Mouse (Mus musculus): Measurements from ENCODE around the gene Csn1s2b.
"Not testable (repeated sequence)": the region's sequence is repeated elsewhere in the genome, so short reads cannot be mapped to it uniquely, and the experiment has no call there.

Gene Csn1s2b

DNA sequence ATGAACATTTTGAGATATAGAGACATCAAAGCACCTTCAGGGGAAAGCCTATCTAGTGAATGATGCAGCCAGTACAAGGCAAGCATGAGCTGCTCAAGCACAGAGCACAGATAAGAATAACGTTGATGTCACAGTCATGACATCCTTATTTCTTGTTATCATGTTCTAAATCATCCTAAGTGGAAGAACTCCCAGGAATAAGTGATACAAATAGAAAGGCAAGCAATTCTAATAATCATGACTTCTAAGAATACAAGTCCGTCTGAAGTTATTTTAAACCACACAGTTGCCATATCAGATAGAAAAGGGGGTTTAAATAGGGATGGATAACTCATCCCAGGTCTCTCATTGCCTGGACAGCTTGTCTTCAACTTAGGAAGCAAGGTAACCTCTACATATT, at the start of gene Csn1s2b:
Gene Csn1s2b, plus strand, starts transcription at position 301 of the 400 bp plus-strand sequence.
- no peak for DNase-seq

DNA sequence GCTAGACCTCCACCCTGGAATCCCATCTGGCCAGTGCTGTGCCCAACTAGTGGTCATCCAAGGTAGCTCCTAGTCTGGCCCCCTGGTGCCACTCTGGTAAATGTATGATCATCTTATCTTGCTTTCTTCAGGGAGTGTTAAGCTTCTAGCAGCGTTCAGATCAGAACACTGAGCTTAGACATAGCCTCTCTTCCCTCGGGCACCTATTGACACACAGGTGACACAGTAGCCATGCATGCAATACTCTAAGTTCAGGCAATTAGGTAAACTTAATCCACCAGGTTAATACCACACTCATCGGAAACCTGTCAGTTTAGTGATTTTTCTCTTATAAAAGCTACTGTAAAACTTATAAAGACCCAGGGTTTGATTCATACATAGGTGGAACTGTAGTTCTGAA, 43.3 kb upstream of the Csn1s2b start:
- DNase-seq = no peak

DNA sequence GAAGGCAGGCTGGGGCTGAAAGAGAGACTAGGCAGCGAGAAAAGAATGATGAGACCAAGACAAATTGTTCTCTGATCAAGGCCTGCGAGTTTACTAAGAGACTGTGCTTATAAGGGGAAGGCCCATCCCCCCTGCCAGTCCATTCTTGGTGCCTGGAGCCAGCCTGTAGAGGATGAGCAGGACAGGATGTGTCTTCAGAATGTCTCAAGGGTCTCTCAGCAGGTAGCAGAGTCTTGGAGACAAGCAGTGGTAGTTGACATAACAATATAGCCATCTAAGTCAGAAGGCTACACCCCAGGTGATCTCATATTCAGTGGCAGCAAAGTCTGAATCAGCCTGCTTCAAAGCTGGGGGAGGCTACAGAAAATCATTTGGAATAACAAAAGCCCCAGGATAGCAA, 35.7 kb upstream of the Csn1s2b start:
- not testable (repeated sequence) for DNase-seq

DNA sequence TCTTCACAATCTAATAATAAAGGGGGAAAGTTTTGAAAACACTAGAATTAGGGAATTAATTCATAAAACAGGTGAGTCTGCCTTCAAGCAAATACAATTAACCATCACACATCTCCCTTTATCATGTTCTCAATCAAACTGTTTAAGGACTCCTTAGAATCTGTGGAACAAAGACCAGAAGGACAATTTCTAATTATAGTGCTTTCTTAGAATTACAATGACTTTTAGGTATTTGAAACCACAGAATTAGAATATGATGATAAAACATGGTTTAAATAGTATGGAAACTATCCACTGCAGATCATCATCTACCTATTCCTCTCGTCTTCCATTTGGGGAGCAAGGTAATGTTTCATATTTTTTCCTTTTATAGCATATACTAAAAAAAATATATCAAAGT, 33.6 kb upstream of the Csn1s2b start, which contains the start of gene Csn1s2a:
Gene Csn1s2a, plus strand, starts transcription at position 301 of the 400 bp plus-strand sequence.
- no peak for DNase-seq

DNA sequence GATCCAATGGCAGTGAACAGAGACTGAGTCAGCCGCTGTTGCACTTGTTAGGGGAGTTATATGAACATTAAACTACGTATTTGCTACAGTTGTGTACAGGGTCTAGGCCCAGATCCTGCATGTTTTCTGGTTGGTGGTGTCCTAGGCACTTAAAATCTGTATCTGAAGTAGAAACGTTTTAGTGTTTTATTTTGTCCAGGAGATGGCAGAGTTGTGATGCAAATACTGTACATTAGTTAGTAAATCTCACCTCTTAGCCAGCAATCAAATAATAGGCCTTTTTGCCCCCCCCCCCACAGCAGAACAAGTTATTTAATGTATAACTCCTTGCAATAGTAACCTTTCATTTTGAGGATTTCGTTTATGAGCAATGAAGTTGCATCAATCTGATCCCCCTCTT, 25.2 kb upstream of the Csn1s2b start:
- no peak for DNase-seq

DNA sequence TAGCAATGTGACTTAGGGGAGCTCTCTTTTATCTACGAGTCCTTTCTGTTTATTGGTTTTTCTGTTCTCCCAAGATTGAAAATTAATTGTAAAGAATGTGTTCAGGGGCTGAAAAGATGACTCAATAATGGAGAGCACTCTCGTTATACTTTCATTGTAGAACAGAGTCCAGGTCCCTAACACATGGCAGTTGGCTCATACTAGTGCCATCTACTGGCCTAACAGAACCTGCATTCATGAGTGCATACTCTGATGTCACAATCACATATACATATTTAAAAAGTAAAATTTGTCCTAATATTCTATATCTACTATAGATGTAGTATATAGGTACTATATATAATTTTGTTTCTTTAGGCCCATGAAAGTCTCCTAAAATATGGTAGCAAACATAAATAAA, 1.4 kb downstream of the Csn1s2b start:
- no peak for DNase-seq

DNA sequence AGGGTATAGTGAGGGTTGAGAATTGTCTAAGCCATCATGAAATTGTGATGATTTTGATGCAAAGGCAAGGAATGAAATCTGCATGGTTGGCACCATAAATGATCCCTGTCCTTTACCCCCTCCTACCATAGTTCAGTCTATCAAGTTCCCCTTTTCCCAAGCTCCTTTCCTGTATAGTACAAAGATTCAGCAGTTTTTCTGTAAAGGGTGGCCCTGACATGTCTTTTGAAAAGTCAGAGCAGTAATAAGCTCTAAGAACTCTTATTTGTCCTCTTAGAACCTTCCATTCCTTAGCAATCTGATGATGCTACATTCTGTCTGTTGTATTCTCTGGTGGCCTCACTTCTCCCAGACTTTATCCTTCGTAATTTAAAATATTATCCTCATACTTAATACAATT, 17.5 kb downstream of the Csn1s2b start, which contains the start of gene Prr27:
Gene Prr27, plus strand, starts transcription at position 301 of the 400 bp plus-strand sequence.
- DNase-seq = no peak

DNA sequence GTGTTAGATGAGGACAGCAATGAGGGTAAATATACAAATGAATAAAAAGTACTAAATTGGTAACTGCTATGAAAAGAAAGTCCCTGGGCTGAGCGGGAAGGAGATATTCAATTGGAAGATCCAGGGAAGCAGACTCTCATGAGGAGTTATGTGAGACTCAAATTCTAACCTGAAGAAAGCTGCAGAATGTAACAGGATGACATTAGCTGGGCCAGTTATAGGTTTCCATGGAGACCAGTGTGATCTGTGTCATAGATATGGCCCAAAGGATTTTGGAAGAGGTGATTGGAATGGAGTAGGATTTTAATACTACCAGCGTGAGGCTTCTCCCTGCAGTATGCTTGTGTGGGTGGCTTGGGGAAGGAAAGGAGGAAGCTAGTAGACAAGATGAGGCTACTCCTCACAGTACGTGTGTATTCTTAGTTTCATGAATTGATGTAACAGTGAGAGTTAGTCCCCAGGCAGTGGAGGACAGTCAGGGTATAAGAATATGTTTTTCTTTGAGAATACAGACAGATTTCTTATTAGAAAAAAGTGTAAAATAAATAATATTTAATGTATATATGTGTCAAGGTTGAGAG, 47.3 kb downstream of the Csn1s2b start:
- no peak for DNase-seq

DNA sequence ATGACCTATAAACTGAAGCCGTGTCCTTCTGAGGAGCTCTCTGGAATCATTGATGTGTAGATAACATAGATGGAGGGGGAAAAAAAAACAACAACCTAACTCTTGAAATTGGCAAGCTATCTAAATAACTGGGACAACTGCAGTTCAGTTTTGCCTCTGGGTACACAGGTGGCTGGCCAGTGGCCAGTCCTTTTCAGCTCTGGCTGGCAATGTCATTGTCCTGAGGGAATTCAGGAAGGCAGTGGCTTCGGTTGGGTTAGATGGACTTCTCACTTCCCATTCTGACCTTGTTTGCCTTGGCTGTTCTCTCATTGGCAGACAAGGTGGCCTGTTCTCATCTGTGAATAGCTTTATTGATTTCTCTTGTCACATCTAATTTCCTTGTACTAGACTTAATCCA, 62.2 kb downstream of the Csn1s2b start:
- DNase-seq = no peak

DNA sequence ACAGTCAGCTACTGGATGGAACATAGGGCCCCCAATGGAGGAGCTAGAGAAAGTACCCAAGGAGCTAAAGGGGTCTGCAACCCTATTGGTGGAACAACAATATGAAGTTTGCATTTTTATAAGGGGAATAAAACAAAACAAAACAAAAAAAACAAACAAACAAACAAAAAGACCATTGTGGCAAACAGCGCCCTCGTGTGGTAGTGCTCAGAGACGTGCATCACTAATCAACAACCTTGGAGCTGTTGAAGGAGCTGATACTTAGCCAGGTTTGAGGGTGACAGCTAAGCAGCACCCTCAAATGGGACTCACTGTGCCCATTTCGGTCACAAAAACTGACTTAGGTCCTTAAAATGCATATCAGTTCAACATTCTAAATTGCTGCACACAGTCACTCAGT, 63.5 kb downstream of the Csn1s2b start:
- DNase-seq = no peak
